Mouse (Mus musculus): ENCODE data around the gene Tesk1.
A peak's percentile ranks its signal among the peaks of the same experiment; 100 is the strongest.
"Not testable (repeated sequence)": the region's sequence is repeated elsewhere in the genome, so short reads cannot be mapped to it uniquely, and the experiment has no call there.

GRCm38 (mm10) chr4:43485666-43486065 is 43.9 kb downstream of the Tesk1 start:
- TF ChIP-seq CTCF (conservative IDR thresholded peaks at IDR 0.05; ENCODE audit: low read length): peak; percentile 53
- TF ChIP-seq NANOG, POU5F1 (IDR thresholded peaks at IDR 0.05; ENCODE audit: borderline replicate concordance, low read length): not testable (repeated sequence)
